Mouse (Mus musculus): ENCODE measurements at regions not wholly inside any gene's neighbourhood (a gene's known extent, or its start where the extent isn't known, plus 50 kb on each side); places are given as distances from the start of the nearest gene placed in this dataset.

- intact Hi-C loops (cut with DNase I) = no loop called here
These were observed 561.8 kb downstream of the Smarca1 start for GRCm38 (mm10) chrX:47330969-47331368.

GRCm38 (mm10) chrX:47328817-47329216, 564.0 kb downstream of the Smarca1 start:
- intact Hi-C loops (cut with DNase I) = no loop called here
- DNase-seq (ENCODE audit: low spot score in 2 of 2) = no peak

More at GRCm38 (mm10) chrX:47330969-47331368, 561.8 kb downstream of the Smarca1 start:
- no peak for DNase-seq (ENCODE audit: low spot score in 2 of 2)

GRCm38 (mm10) chrX:47315810-47316209, 577.0 kb downstream of the Smarca1 start:
- no peak for DNase-seq (ENCODE audit: low spot score in 2 of 2)
- intact Hi-C loops (cut with DNase I) = no loop called here

GRCm38 (mm10) chrX:47307140-47307539, 585.6 kb downstream of the Smarca1 start:
- intact Hi-C loops (cut with DNase I) = no loop called here

GRCm38 (mm10) chrX:47303547-47303946, 589.2 kb downstream of the Smarca1 start:
- intact Hi-C loops (cut with DNase I) = no loop called here

More at GRCm38 (mm10) chrX:47307140-47307539, 585.6 kb downstream of the Smarca1 start:
- DNase-seq (ENCODE audit: low spot score in 2 of 2) = no peak

GRCm38 (mm10) chrX:47292548-47293147, 600.1 kb downstream of the Smarca1 start:
- intact Hi-C loops (cut with DNase I) = no loop called here
- peak; percentile 22 to 28 for DNase-seq (ENCODE audit: low spot score in 2 of 2)

More at GRCm38 (mm10) chrX:47303547-47303946, 589.2 kb downstream of the Smarca1 start:
- DNase-seq (ENCODE audit: low spot score in 2 of 2) = no peak

All from left cerebral cortex, postnatal 36 days (tissue).